Mouse (Mus musculus) embryo, embryonic 11 days (tissue): Measurements from ENCODE around the gene Cipc.

Experiments used
- DNase-seq: peaks from one replicate; pipeline ENCODE4 v3.0.0-alpha.2; 2015

Gene Cipc

GRCm38 (mm10) chr12:86994166-86994565 lies 47.3 kb downstream of the Cipc start:
- DNase-seq = peak; percentile 63

DNA sequence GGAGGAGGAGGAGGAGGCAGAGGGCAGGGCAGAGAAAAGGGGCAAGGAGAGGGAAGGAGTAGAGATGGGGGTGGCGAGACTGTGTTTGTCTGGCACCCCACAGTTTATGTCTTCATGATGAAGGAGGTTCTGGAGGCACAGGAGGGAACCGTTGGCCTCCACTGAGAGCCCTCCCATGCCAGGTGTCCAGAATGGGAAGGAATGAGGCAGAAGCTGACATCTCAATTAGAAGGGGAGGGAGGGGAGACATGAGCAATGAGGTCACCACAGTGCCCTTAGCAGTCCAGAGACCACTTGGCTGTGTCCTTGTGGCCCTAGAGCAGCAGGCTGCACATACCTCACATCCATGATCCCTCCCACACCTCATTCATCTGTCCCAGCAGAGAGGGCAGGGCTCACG lies 47.9 kb downstream of the Cipc start:
- no peak for DNase-seq

DNA sequence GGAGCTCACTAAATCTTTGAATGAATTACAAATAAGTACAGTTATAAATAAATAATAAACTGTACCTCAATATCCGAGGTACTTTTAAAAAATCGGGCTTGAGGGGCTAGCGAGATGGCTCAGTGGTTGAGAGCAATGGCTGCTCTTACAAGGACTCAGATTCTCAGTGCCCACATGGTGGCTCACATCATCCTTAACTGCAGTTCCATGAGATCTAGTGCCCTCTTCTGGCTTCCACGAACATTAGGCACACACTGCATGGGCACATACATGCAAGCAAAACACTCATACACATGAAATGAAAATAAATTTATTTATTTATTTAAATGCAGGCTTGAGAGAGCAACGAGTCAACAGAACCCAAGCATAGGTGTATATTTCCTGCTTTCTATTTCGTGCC lies 49.1 kb downstream of the Cipc start:
- no peak for DNase-seq

GRCm38 (mm10) chr12:86998699-86999098 lies 51.9 kb downstream of the Cipc start:
- DNase-seq = no peak

GRCm38 (mm10) chr12:86999283-86999820 lies 52.5 kb downstream of the Cipc start:
- DNase-seq = no peak

DNA sequence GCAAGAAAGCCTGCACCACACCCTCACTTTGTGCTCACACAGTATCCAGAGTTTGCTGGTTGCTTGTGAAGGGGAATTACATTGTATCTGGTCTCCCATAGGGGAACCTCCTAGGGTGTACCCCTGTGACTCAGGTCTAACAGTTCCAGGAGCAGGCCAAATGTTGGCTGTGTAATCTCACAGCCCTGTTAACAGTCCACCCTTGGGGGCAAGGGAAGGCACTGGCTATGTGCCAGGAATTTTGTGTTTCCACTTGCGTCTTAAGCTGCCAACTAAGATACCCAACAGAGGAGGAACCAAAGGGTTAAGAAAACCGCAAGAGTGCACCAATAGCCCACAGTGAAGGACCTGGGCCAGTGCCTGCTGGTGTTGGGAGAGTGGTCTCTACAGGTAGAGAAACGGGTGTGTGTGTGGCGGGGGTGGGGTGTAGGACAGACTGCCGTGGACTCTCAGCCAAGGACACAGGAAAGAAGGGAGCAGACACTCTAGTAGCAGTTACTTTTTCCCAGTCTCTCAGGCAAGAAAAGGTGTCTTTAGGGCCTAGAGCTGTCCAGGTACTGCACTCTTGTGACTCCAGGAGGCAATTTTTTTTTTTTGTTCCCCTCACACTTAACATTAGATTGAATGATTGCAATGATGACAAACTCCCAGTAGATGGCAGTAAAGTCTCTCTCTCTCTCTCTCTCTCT lies 53.5 kb downstream of the Cipc start:
- DNase-seq = peak; percentile 63

DNA sequence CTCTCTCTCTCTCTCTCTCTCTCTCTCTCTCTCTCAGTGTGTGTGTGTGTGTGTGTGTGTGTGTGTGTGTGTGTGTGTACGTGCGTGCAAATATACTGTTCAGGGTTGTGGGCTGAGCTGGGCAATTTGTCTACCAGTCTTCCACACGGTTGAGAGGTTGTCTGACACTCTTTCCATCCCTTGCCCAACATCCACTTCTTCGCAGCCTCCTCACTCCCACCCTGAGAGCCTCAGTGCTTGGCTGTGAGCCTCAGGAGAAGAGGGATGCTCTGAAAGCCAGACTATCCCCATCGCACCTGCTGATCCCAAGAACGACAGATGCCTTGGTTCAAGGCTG lies 54.0 kb downstream of the Cipc start:
- no peak for DNase-seq

GRCm38 (mm10) chr12:87002209-87002608 lies 55.4 kb downstream of the Cipc start:
- no peak for DNase-seq

DNA sequence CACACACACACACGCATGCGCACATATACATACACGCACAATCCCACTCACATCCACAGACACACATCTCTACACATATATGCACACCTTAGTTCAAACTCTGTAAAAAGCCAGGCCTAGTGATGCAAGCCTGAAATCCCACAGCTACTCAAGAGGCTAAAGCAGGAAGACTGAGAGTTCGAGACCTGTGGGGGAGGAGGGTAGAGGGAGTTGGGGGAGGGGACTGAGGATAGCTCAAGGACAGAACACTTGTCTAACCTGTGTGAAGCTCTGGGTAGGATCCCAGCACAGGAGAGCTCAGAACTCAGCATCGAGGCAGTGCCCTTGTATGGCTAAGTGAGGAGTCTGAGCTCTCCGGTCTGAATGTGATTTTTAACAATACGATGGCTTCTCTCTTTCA lies 56.0 kb downstream of the Cipc start:
- no peak for DNase-seq

GRCm38 (mm10) chr12:87003606-87004005 lies 56.8 kb downstream of the Cipc start:
- no peak for DNase-seq

DNA sequence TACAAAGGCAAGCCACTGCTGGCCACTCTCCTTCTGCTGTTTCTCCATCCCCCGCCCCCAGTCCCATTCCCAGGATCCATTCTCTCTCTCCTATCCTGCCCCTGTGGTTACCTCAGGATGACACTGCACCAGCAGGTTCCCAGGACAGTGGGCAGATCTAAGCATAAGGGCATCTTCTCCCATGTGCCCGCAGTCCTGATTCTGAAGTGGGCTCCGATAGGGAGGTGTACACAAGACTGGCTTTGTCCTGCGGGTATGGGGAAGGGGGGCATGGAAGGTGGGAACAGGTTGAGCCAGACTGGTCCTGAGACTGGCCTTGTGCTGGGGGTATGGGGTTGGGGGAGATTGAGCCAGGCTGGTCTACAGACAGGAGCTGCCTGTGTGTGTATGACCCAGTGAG lies 57.8 kb downstream of the Cipc start:
- no peak for DNase-seq
